ENCODE assay signal across 21 mouse cellular contexts in the genomic region with DNA sequence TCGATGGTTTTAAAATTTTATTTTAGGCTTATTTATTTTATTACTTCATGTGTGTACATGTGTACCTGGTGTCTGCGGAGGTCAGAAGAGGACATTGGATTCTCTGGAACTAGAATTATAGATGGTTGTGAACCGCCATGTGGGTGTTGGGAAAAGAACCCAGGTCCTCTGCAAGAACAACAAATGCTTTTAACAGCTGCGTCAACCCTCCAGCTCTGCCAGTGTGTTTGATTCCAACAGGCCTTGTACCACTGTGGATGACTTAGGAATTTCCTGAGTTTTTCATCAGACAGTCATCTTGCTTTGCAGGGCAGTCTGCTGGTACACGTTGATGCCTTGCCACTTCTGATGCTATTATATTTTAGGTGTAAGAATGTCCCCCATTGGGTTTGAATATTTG. TPM values are rescaled to one million over a fixed set of nuclear protein-coding genes. Genes with fewer than 3 reads are reported as not detected.
DNase-seq lines count a peak whose midpoint lies in the region; ATAC-seq and TF ChIP-seq lines count a peak whose summit lies in the region.
"Had no signal": no experiment of that assay in that cellular context is flagged by ENCODE, and none has a peak within 500 bp of the region (broad histone marks: within the 10 kb centered on the region; RNA-seq: fewer than 3 reads in every experiment).

No protein-coding gene starts in this region.

- no peak for ATAC-seq in midbrain, embryonic 11.5 days (ENCODE audit: low FRiP score)
- no peak for ATAC-seq in midbrain, embryonic 13.5 days
- ATAC-seq: activated CD4-positive, CD25-positive, alpha-beta regulatory T cell, adult 4 months; CD4-positive, CD25-positive, alpha-beta regulatory T cell, adult 4 months; Patski had no signal

- H3K27me3 ChIP-seq in midbrain, embryonic 11.5 days (ENCODE audit: control insufficient read depth, insufficient read depth, low read length) = no peaks in the 10 kb centered on the region
- no peaks in the 10 kb centered on the region for H3K27me3 ChIP-seq in midbrain, embryonic 13.5 days
- H3K27me3 ChIP-seq in myocyte (ENCODE audit: control insufficient read depth, insufficient read depth, insufficient read length) = no peaks in the 10 kb centered on the region
- H3K27me3 ChIP-seq: CH12.LX, Patski had no signal

- no peaks in the 10 kb centered on the region for H3K36me3 ChIP-seq in midbrain, embryonic 11.5 days (ENCODE audit: control insufficient read depth, insufficient read depth, low read length)
- H3K36me3 ChIP-seq in midbrain, embryonic 13.5 days = no peaks in the 10 kb centered on the region
- H3K36me3 ChIP-seq in myocyte (ENCODE audit: control insufficient read depth, insufficient read depth) = no peaks in the 10 kb centered on the region
- H3K36me3 ChIP-seq: G1E had no signal

- H3K4me3 ChIP-seq in midbrain, embryonic 11.5 days (ENCODE audit: low read depth, low read length) = no peak overlapping the region
- H3K4me3 ChIP-seq in midbrain, embryonic 13.5 days (replicated peaks) = no peak overlapping the region
- H3K4me3 ChIP-seq in myocyte = no peak overlapping the region

- no peak for TF ChIP-seq POLR2A in myocyte (IDR thresholded peaks at IDR 0.05; ENCODE audit: insufficient read length, low read depth)

- no peak overlapping the region for H3K9ac ChIP-seq in midbrain, embryonic 11.5 days (ENCODE audit: low read length)
- H3K9ac ChIP-seq in midbrain, embryonic 13.5 days (replicated peaks) = no peak overlapping the region

- WGBS in midbrain, embryonic 11.5 days = 87% methylated on average over 5 of the region's 5 CpGs
- WGBS in midbrain, embryonic 13.5 days = 87% methylated on average over 5 of the region's 5 CpGs

- no peaks in the 10 kb centered on the region for H3K9me3 ChIP-seq in midbrain, embryonic 11.5 days (ENCODE audit: control insufficient read depth, low read length)
- no peaks in the 10 kb centered on the region for H3K9me3 ChIP-seq in midbrain, embryonic 13.5 days

- peak; percentile 74 for DNase-seq in heart, adult 11 months
- no peak for DNase-seq in heart, adult 18-20 months
- DNase-seq in midbrain, embryonic 11.5 days (ENCODE audit: low spot score, missing footprints) = peak; percentile 19
- DNase-seq in urinary bladder, postnatal 36 days (ENCODE audit: low spot score in 2 of 2) = no peak
- DNase-seq: adrenal gland, adult 2 months; adrenal gland, adult 8-10 months; adrenal gland, postnatal 10 days; adrenal gland, postnatal 14 days; adrenal gland, postnatal 25 days; adrenal gland, postnatal 36 days; B cell, adult 2 months; cerebellum, adult 11 months; cerebellum, adult 11-12 months; cerebellum, adult 18-20 months had no signal

- H3K4me2 ChIP-seq in midbrain, embryonic 11.5 days = no peak overlapping the region
- no peak overlapping the region for H3K4me2 ChIP-seq in midbrain, embryonic 13.5 days (replicated peaks)
- no peak overlapping the region for H3K4me2 ChIP-seq in myocyte (ENCODE audit: low read depth)

- no peak overlapping the region for H3ac ChIP-seq in myocyte (ENCODE audit: control insufficient read depth, insufficient read length)

- H3K79me2 ChIP-seq in myocyte (ENCODE audit: control insufficient read depth, insufficient read depth) = no peaks in the 10 kb centered on the region

- no peaks in the 10 kb centered on the region for H3K4me1 ChIP-seq in midbrain, embryonic 11.5 days (ENCODE audit: control insufficient read depth, insufficient read depth, low read length)
- no peaks in the 10 kb centered on the region for H3K4me1 ChIP-seq in midbrain, embryonic 13.5 days (replicated peaks)

- no peak overlapping the region for H3K27ac ChIP-seq in midbrain, embryonic 11.5 days (ENCODE audit: low read depth, low read length)
- H3K27ac ChIP-seq in midbrain, embryonic 13.5 days = no peak overlapping the region

TF ChIP-seq in myocyte, 11 proteins besides CTCF, POLR2A, EP300 and RAD21:
- TF ChIP-seq MYOG (IDR thresholded peaks at IDR 0.05; ENCODE audit: control insufficient read depth in 1 of 3, insufficient read depth in 1 of 3, insufficient read length in 2 of 3, low read depth in 2 of 3) (peak in 2 of 3 experiments; percentile 33 to 59), TCF3 (IDR thresholded peaks at IDR 0.05; ENCODE audit: insufficient read length, low read depth) (no peak), CEBPB (IDR thresholded peaks at IDR 0.05; ENCODE audit: insufficient read depth, poor library complexity, severe bottlenecking) (no peak), MAX (IDR thresholded peaks at IDR 0.05; ENCODE audit: low read depth) (no peak), E2F4 (IDR thresholded peaks at IDR 0.05; ENCODE audit: insufficient read depth) (no peak), SRF (IDR thresholded peaks at IDR 0.05; ENCODE audit: control insufficient read depth, insufficient read length, low read depth) (no peak), TCF12 (IDR thresholded peaks at IDR 0.05; ENCODE audit: insufficient read depth, poor library complexity, severe bottlenecking) (peak; percentile 66), MYOD1 (IDR thresholded peaks at IDR 0.05; ENCODE audit: control insufficient read depth in 1 of 3, insufficient read length in 2 of 3, low read depth in 2 of 3) (peak in 2 of 3 experiments; percentile 65 to 77), POLR2AphosphoS2 (IDR thresholded peaks at IDR 0.05; ENCODE audit: insufficient read length, low read depth) (no peak), USF1 (IDR thresholded peaks at IDR 0.05; ENCODE audit: low read depth) (no peak), REST (IDR thresholded peaks at IDR 0.05; ENCODE audit: insufficient read depth, insufficient read length) (no peak)

RNA-seq across cellular contexts. Expression of a gene that starts 56.8 kb away (rescaled TPM):
- total RNA-seq in heart, adult 18-20 months (2021) = 10 to 100 TPM; 40.2 to 41.5 TPM
- 32.5 and 36.2 TPM in 2 replicates for polyA plus RNA-seq in midbrain, embryonic 11.5 days (2014; fragmentation: Nextera tagmentation; extraction: Ambion mirVana)
- polyA plus RNA-seq in midbrain, embryonic 13.5 days (2015; fragmentation: Nextera tagmentation; extraction: Ambion mirVana) = 37.9 and 39.7 TPM in 2 replicates
- polyA plus RNA-seq in myocyte (2012; fragmentation: generic; extraction: Trizol) = 56.3 TPM
- polyA plus RNA-seq: G1E had no signal

Comparison
In these comparisons a context has a peak if more than half of its experiments do, and no peak if none do; other contexts are left out.
1. DNase-seq: peak in heart, adult 11 months (single experiment) and midbrain, embryonic 11.5 days (single experiment); none in heart, adult 18-20 months (0 of 2) and urinary bladder, postnatal 36 days (0 of 2).